Mouse (Mus musculus): ENCODE data around the gene Atp5f1. TPM values are rescaled to one million over a fixed set of nuclear protein-coding genes. Genes with fewer than 3 reads are reported as not detected.
"Not testable (repeated sequence)": the region's sequence is repeated elsewhere in the genome, so short reads cannot be mapped to it uniquely, and the experiment has no call there.

The Atp5f1 gene
- 436 and 461 TPM in 2 replicates for polyA plus RNA-seq (2015; fragmentation: Nextera tagmentation; extraction: Ambion mirVana)

- no peak for DNase-seq
- H3K9me3 ChIP-seq (ENCODE audit: low read length): no peaks in the 10 kb centered on the region
- H3K27ac ChIP-seq (ENCODE audit: low read depth): peak within 1 kb of the TSS; percentile 99
- peaks cover 42% of the 10 kb centered on the region for H3K36me3 ChIP-seq (replicated peaks; ENCODE audit: insufficient read depth, low read length)
- TF ChIP-seq EP300 (IDR thresholded peaks at IDR 0.05; ENCODE audit: low read depth) (no peak), CTCF (IDR thresholded peaks at IDR 0.05; ENCODE audit: low read depth) (no peak)
- H3K9ac ChIP-seq (replicated peaks): peak within 1 kb of the TSS; percentile 94
- no peaks in the 10 kb centered on the region for H3K27me3 ChIP-seq (ENCODE audit: insufficient read depth, low read length)
- ATAC-seq: no peak
- WGBS (ENCODE audit: insufficient replicate concordance): 6% methylated on average over 6 of the region's 6 CpGs
- H3K4me3 ChIP-seq (ENCODE audit: low read depth, low read length): peak within 1 kb of the TSS; percentile 79
- peaks cover 22% of the 10 kb centered on the region for H3K4me1 ChIP-seq (ENCODE audit: insufficient read depth)
- H3K4me2 ChIP-seq (ENCODE audit: low read depth, low read length): peak within 1 kb of the TSS; percentile 99
These were observed at the start of gene Atp5f1 for GRCm38 (mm10) chr3:105959999-105960398. Gene Atp5f1, minus strand, starts transcription at chr3:105960099.

GRCm38 (mm10) chr3:106003360-106003759, 43.5 kb upstream of the Atp5f1 start:
- H3K4me1 ChIP-seq (ENCODE audit: insufficient read depth); H3K4me2 ChIP-seq (ENCODE audit: low read depth, low read length); H3K36me3 ChIP-seq (replicated peaks; ENCODE audit: insufficient read depth, low read length); H3K27me3 ChIP-seq (ENCODE audit: insufficient read depth, low read length); ATAC-seq; H3K4me3 ChIP-seq (ENCODE audit: low read depth, low read length); H3K9me3 ChIP-seq (ENCODE audit: low read length); DNase-seq; H3K9ac ChIP-seq (replicated peaks); H3K27ac ChIP-seq (ENCODE audit: low read depth): not testable (repeated sequence)
- TF ChIP-seq CTCF (IDR thresholded peaks at IDR 0.05; ENCODE audit: low read depth): 0 out of 2 replicates have a peak, but pooled peaks have one; percentile 7
- 60% methylated on average over 10 of the region's 10 CpGs for WGBS (ENCODE audit: insufficient replicate concordance)

- WGBS (ENCODE audit: insufficient replicate concordance): 20% methylated on average over 16 of the region's 17 CpGs
- no peaks in the 10 kb centered on the region for H3K36me3 ChIP-seq (replicated peaks; ENCODE audit: insufficient read depth, low read length)
- DNase-seq: peak; percentile 27
These were observed 41.8 kb upstream of the Atp5f1 start for GRCm38 (mm10) chr3:106001416-106002370.

GRCm38 (mm10) chr3:106000707-106001375, 40.9 kb upstream of the Atp5f1 start:
- DNase-seq: no peak
- no peak overlapping the region for H3K4me3 ChIP-seq (ENCODE audit: low read depth, low read length)
- TF ChIP-seq CTCF (IDR thresholded peaks at IDR 0.05; ENCODE audit: low read depth) (no peak), EP300 (IDR thresholded peaks at IDR 0.05; ENCODE audit: low read depth) (no peak)

More at GRCm38 (mm10) chr3:106001416-106002370, 41.8 kb upstream of the Atp5f1 start:
- Histone ChIP-seq H3K4me2 (ENCODE audit: low read depth, low read length) (no peak overlapping the region; the same call in 1 of the 2 replicates), H3K9me3 (ENCODE audit: low read length) (no peaks in the 10 kb centered on the region), H3K4me3 (ENCODE audit: low read depth, low read length) (no peak overlapping the region), H3K27ac (ENCODE audit: low read depth) (no peak overlapping the region), H3K4me1 (ENCODE audit: insufficient read depth) (0 out of 2 replicates have a peak, but pooled peaks cover 2% of the 10 kb centered on the region), H3K9ac (replicated peaks) (no peak overlapping the region), H3K27me3 (ENCODE audit: insufficient read depth, low read length) (no peaks in the 10 kb centered on the region)
- peak; percentile 58 for ATAC-seq
- TF ChIP-seq EP300 (IDR thresholded peaks at IDR 0.05; ENCODE audit: low read depth) (no peak), CTCF (IDR thresholded peaks at IDR 0.05; ENCODE audit: low read depth) (no peak)

GRCm38 (mm10) chr3:105994730-105995129, 34.8 kb upstream of the Atp5f1 start:
- no peak overlapping the region for H3K27ac ChIP-seq (ENCODE audit: low read depth)
- no peak overlapping the region for H3K9ac ChIP-seq (replicated peaks)
- ATAC-seq (no peak), DNase-seq (no peak)
- no peaks in the 10 kb centered on the region for H3K9me3 ChIP-seq (ENCODE audit: low read length)
- H3K4me2 ChIP-seq (ENCODE audit: low read depth, low read length): no peak overlapping the region
- no peaks in the 10 kb centered on the region for H3K4me1 ChIP-seq (ENCODE audit: insufficient read depth)
- no peak overlapping the region for H3K4me3 ChIP-seq (ENCODE audit: low read depth, low read length)
- H3K27me3 ChIP-seq (ENCODE audit: insufficient read depth, low read length): no peaks in the 10 kb centered on the region
- TF ChIP-seq EP300 (IDR thresholded peaks at IDR 0.05; ENCODE audit: low read depth) (no peak), CTCF (IDR thresholded peaks at IDR 0.05; ENCODE audit: low read depth) (no peak)
- H3K36me3 ChIP-seq (replicated peaks; ENCODE audit: insufficient read depth, low read length): no peaks in the 10 kb centered on the region
- WGBS (ENCODE audit: insufficient replicate concordance): 37% methylated on average over 2 of the region's 2 CpGs

More at GRCm38 (mm10) chr3:106000707-106001375, 40.9 kb upstream of the Atp5f1 start:
- Histone ChIP-seq H3K27ac (ENCODE audit: low read depth) (no peak overlapping the region), H3K9ac (replicated peaks) (no peak overlapping the region), H3K36me3 (replicated peaks; ENCODE audit: insufficient read depth, low read length) (no peaks in the 10 kb centered on the region), H3K4me2 (ENCODE audit: low read depth, low read length) (no peak overlapping the region; the same call in 1 of the 2 replicates), H3K4me1 (ENCODE audit: insufficient read depth) (0 out of 2 replicates have a peak, but pooled peaks cover 2% of the 10 kb centered on the region), H3K9me3 (ENCODE audit: low read length) (no peaks in the 10 kb centered on the region), H3K27me3 (ENCODE audit: insufficient read depth, low read length) (no peaks in the 10 kb centered on the region)
- WGBS (ENCODE audit: insufficient replicate concordance): 28% methylated on average over 11 of the region's 11 CpGs
- ATAC-seq: no peak

Measured in liver, postnatal 0 days (tissue).